Mouse (Mus musculus) lung, embryonic 14.5 days (tissue): ENCODE measurements at regions not wholly inside any gene's neighbourhood (a gene's known extent, or its start where the extent isn't known, plus 50 kb on each side); places are given as distances from the start of the nearest gene placed in this dataset.

Source experiments
- ATAC-seq: fragments of 200-750 bp; cut with Nextera tagmentation; 2 replicates; pipeline ENCODE4 v1.8.0; 2017; ENCODE audit warnings: mild to moderate bottlenecking, moderate TSS enrichment, moderate library complexity; ENCODE audit not compliant: insufficient read depth
- DNase-seq: peaks from one replicate; pipeline ENCODE4 v3.0.0-alpha.2; 2015
- H3K27ac ChIP-seq: fragments of 300-500 bp; sonication (generic); 2 replicates; pipeline ENCODE4 v1.5.1; 2014; ENCODE audit warnings: low read depth, mild to moderate bottlenecking, moderate library complexity
- H3K27me3 ChIP-seq: fragments of 300-500 bp; sonication (generic); 2 replicates; pipeline ENCODE4 v1.6.1; 2014; ENCODE audit warnings: low read length, control low read depth; ENCODE audit not compliant: insufficient read depth
- H3K36me3 ChIP-seq: fragments of 300-500 bp; sonication (generic); 2 replicates; pipeline ENCODE4 v1.6.1; 2014; ENCODE audit warnings: control low read depth; ENCODE audit not compliant: insufficient read depth
- H3K4me1 ChIP-seq: fragments of 300-500 bp; sonication (generic); 2 replicates; pipeline ENCODE4 v1.6.1; 2014; ENCODE audit warnings: antibody characterized with exemption, control low read depth; ENCODE audit not compliant: insufficient read depth
- H3K4me2 ChIP-seq: fragments of 300-500 bp; sonication (generic); 2 replicates; pipeline ENCODE4 v1.6.1; 2014; ENCODE audit warnings: mild to moderate bottlenecking
- H3K4me3 ChIP-seq: fragments of 300-500 bp; sonication (generic); 2 replicates; pipeline ENCODE4 v1.5.1; 2014; ENCODE audit warnings: low read depth, low read length
- H3K9ac ChIP-seq: fragments of 300-500 bp; sonication (generic); 2 replicates; pipeline ENCODE4 v1.6.1; 2014
- H3K9me3 ChIP-seq: fragments of 300-500 bp; sonication (generic); 2 replicates; pipeline ENCODE4 v1.6.1; 2016; ENCODE audit warnings: low read depth, low read length, control low read depth
- CTCF ChIP-seq: IDR thresholded peaks from 2 replicates; pipeline ENCODE4 v1.5.1; 2016; ENCODE audit warnings: antibody characterized with exemption, low read depth
- WGBS: fragments of 180-500 bp; shearing (Covaris S2); extraction: QIAGEN DNeasy Blood & Tissue Kit; methylation state at CpG from one replicate; pipeline ENCODE4 v1.1.7; 2014; 5-methylcytosine and 5-hydroxymethylcytosine counted together

DNA sequence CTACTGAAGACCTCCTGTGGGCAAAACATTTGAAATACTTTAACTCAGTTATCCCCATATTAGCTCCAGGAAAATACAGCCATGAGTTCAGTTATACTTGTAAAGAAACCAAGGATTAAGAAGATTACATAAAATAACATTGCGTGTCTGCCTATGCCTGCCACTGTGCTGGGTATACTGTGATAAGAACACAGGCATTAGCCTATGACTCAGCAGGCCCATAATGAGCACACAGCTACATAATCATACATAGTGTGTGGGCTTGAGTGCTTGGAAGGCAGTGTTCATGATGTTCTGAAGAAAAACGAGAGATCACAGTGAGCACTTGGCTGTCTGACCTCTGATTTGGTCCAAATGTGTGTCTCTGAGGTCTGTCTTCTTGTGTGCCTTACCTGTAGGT, 101.3 kb upstream of the Plpp4 start:
- no peak for DNase-seq
- H3K9me3 ChIP-seq = no peaks in the 10 kb centered on the region
- no peak for ATAC-seq

DNA sequence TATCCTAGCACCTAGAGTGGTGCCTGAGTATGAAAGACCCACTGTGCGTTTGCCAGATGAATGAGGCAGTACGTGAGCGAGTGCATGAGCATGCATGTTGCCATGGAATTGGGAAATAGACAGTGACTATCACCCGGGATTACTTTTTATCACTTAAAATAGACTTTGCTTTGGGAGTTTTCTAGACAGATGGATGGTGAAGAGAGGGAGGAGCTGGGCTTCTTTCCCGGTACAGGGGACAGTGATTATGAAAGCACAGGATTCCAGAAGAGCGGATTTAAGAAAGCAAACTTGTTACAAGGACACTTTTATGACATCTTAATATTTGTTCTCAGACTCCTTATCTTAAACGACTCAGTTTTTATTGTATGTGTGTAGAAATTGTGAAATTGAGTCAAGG, 86.9 kb upstream of the Plpp4 start:
- Histone ChIP-seq H3K27me3 (no peaks in the 10 kb centered on the region), H3K4me3 (no peak overlapping the region), H3K4me2 (no peak overlapping the region), H3K9me3 (no peaks in the 10 kb centered on the region), H3K9ac (no peak overlapping the region), H3K27ac (no peak overlapping the region), H3K36me3 (no peaks in the 10 kb centered on the region), H3K4me1 (no peaks in the 10 kb centered on the region)
- no peak for DNase-seq
- no peak for ATAC-seq
- TF ChIP-seq CTCF = no peak
- 77% methylated on average over 7 of the region's 7 CpGs for WGBS

More for the DNA sequence above, 101.3 kb upstream of the Plpp4 start:
- no peak overlapping the region for H3K27ac ChIP-seq
- no peaks in the 10 kb centered on the region for H3K27me3 ChIP-seq
- no peak for TF ChIP-seq CTCF
- no peak overlapping the region for H3K4me3 ChIP-seq
- H3K4me2 ChIP-seq = no peak overlapping the region
- no peaks in the 10 kb centered on the region for H3K36me3 ChIP-seq
- no peaks in the 10 kb centered on the region for H3K4me1 ChIP-seq
- H3K9ac ChIP-seq = no peak overlapping the region
- WGBS = 76% methylated on average over 2 of the region's 2 CpGs

DNA sequence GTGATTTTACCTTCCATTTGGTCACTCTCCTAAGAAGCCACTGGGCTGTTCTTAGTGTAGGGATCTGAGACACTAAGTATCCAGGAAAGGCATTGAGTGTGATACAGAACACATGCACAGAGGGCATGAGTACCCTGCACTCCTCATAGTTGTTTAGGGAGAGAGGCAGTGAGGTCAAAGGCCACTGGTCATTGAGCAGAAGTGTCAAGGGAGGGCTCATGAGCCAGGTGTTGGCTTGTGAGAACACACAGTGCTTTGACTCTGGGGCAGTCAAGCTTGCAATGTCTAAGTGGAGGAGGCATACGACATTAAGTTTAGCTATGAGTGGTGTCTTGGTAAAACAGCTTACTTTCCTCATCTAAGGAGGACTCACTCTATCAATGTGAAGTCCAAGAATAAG, 65.9 kb upstream of the Plpp4 start:
- 67% methylated on average over 1 of the region's 1 CpGs for WGBS
- no peak overlapping the region for H3K9ac ChIP-seq
- H3K4me3 ChIP-seq = no peak overlapping the region
- ATAC-seq (no peak), DNase-seq (no peak)
- no peak for TF ChIP-seq CTCF
- H3K36me3 ChIP-seq = no peaks in the 10 kb centered on the region
- H3K27me3 ChIP-seq = no peaks in the 10 kb centered on the region
- H3K4me2 ChIP-seq = no peak overlapping the region
- no peaks in the 10 kb centered on the region for H3K4me1 ChIP-seq
- no peak overlapping the region for H3K27ac ChIP-seq
- no peaks in the 10 kb centered on the region for H3K9me3 ChIP-seq

DNA sequence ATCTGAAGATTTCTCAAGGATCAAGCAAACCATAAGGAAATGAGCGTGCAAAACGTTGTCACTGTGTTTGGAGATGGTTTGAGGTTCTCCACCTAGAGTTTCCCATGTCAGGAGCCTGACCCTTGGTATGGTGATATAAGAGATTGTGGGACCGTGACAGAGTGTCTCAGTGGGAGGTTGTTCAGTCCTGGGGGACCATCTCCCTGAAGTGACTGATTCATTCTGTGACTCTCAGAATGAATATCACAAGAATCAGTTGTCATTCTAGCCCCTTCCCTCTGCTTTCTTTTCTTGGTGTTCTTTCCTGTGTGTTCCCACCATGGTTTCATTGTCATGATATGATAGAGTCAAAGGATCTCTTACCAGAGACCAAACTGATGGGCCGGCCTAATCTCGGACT, 49.8 kb upstream of the Plpp4 start:
- H3K4me3 ChIP-seq = no peak overlapping the region
- H3K36me3 ChIP-seq = no peaks in the 10 kb centered on the region
- H3K27me3 ChIP-seq = no peaks in the 10 kb centered on the region
- DNase-seq (no peak), ATAC-seq (no peak)
- H3K9me3 ChIP-seq = no peaks in the 10 kb centered on the region
- no peak overlapping the region for H3K27ac ChIP-seq
- no peak overlapping the region for H3K9ac ChIP-seq
- 79% methylated on average over 5 of the region's 5 CpGs for WGBS
- H3K4me2 ChIP-seq = no peak overlapping the region
- no peaks in the 10 kb centered on the region for H3K4me1 ChIP-seq
- no peak for TF ChIP-seq CTCF
